Mouse (Mus musculus) myocyte (in vitro differentiated cells): Measurements from ENCODE around the gene Olfr1359. TPM values are rescaled to one million over a fixed set of nuclear protein-coding genes. Genes with fewer than 3 reads are reported as not detected.
"Not testable (repeated sequence)": the region's sequence is repeated elsewhere in the genome, so short reads cannot be mapped to it uniquely, and the experiment has no call there.

ENCODE experiments used
- H3K27me3 ChIP-seq: one replicate; pipeline ENCODE4 v1.6.1; 2011; ENCODE audit not compliant: control insufficient read depth, insufficient read depth, insufficient read length
- H3K36me3 ChIP-seq: one replicate; pipeline ENCODE4 v1.6.1; 2011; ENCODE audit not compliant: control insufficient read depth, insufficient read depth
- H3K4me2 ChIP-seq: one replicate; pipeline ENCODE4 v1.6.1; 2011; ENCODE audit warnings: low read depth, control low read depth
- H3K4me3 ChIP-seq: one replicate; pipeline ENCODE4 v1.5.1; 2011; ENCODE audit warnings: mild to moderate bottlenecking, control low read depth, moderate library complexity
- H3K79me2 ChIP-seq: one replicate; pipeline ENCODE4 v1.6.1; 2011; ENCODE audit not compliant: control insufficient read depth, insufficient read depth
- H3ac ChIP-seq: one replicate; pipeline ENCODE4 v1.6.1; 2011; ENCODE audit not compliant: control insufficient read depth, insufficient read length
- CEBPB ChIP-seq: IDR thresholded peaks from 2 replicates; pipeline ENCODE4 v1.6.1; 2011; ENCODE audit warnings: mild to moderate bottlenecking, moderate library complexity; ENCODE audit not compliant: poor library complexity, insufficient read depth, severe bottlenecking
- E2F4 ChIP-seq: IDR thresholded peaks from one replicate; pipeline ENCODE4 v1.6.1; 2011; ENCODE audit warnings: mild to moderate bottlenecking, control low read depth, moderate library complexity; ENCODE audit not compliant: insufficient read depth
- MAX ChIP-seq: IDR thresholded peaks from one replicate; pipeline ENCODE4 v1.6.1; 2011; ENCODE audit warnings: low read depth, mild to moderate bottlenecking, control low read depth
- MYOD1 ChIP-seq, 3 experiments: IDR thresholded peaks; one replicate each; pipeline ENCODE4 v1.6.1; 2011; ENCODE audit warnings: control low read depth in 2 of 3, low read depth in 2 of 3, mild to moderate bottlenecking in 2 of 3, moderate library complexity in 1 of 3; ENCODE audit not compliant: insufficient read length in 2 of 3, control insufficient read depth in 1 of 3
- MYOG ChIP-seq, 3 experiments: IDR thresholded peaks; one replicate each; pipeline ENCODE4 v1.6.1; 2011; ENCODE audit warnings: control low read depth in 2 of 3, low read depth in 2 of 3, mild to moderate bottlenecking in 2 of 3; ENCODE audit not compliant: insufficient read length in 2 of 3, control insufficient read depth in 1 of 3, insufficient read depth in 1 of 3
- POLR2A ChIP-seq: IDR thresholded peaks from one replicate; pipeline ENCODE4 v1.6.1; 2011; ENCODE audit warnings: low read depth, mild to moderate bottlenecking, control low read depth, moderate library complexity; ENCODE audit not compliant: insufficient read length
- POLR2AphosphoS2 ChIP-seq: IDR thresholded peaks from one replicate; pipeline ENCODE4 v1.6.1; 2011; ENCODE audit warnings: low read depth, control low read depth; ENCODE audit not compliant: insufficient read length
- REST ChIP-seq: IDR thresholded peaks from one replicate; pipeline ENCODE4 v1.6.1; 2011; ENCODE audit warnings: mild to moderate bottlenecking, control low read depth, moderate library complexity; ENCODE audit not compliant: insufficient read depth, insufficient read length
- SRF ChIP-seq: IDR thresholded peaks from one replicate; pipeline ENCODE4 v1.6.1; 2011; ENCODE audit warnings: low read depth; ENCODE audit not compliant: control insufficient read depth, insufficient read length
- TCF12 ChIP-seq: IDR thresholded peaks from one replicate; pipeline ENCODE4 v1.6.1; 2011; ENCODE audit warnings: mild to moderate bottlenecking, control low read depth; ENCODE audit not compliant: poor library complexity, insufficient read depth, severe bottlenecking
- TCF3 ChIP-seq: IDR thresholded peaks from one replicate; pipeline ENCODE4 v1.6.1; 2011; ENCODE audit warnings: low read depth, control low read depth; ENCODE audit not compliant: insufficient read length
- USF1 ChIP-seq: IDR thresholded peaks from one replicate; pipeline ENCODE4 v1.6.1; 2011; ENCODE audit warnings: low read depth, mild to moderate bottlenecking, control low read depth, moderate library complexity
- polyA plus RNA-seq: library from polyadenylated mRNA; unstranded; fragments of >200 nt; fragmentation: generic; extraction: Trizol; gene quantifications from one replicate; pipeline ENCODE4 v1.2.1, GENCODE M21; 2012; ENCODE audit warnings: missing spikeins

Olfr1359 gene
- polyA plus RNA-seq, 1 experiment: not detected

- Histone ChIP-seq H3K4me2 (peak overlapping the region; percentile 97), H3K4me3 (peak overlapping the region; percentile 37), H3K79me2 (no peaks in the 10 kb centered on the region), H3K27me3 (no peaks in the 10 kb centered on the region), H3ac (peak overlapping the region; percentile 47), H3K36me3 (no peaks in the 10 kb centered on the region)
- no peak for TF ChIP-seq MYOD1 (IDR thresholded peaks at IDR 0.05; ENCODE audit: control insufficient read depth in 1 of 3, insufficient read length in 2 of 3, low read depth in 2 of 3)
- no peak for TF ChIP-seq REST
- no peak for TF ChIP-seq E2F4
- no peak for TF ChIP-seq POLR2A
- TF ChIP-seq USF1: no peak
- TF ChIP-seq SRF: no peak
- TF ChIP-seq MYOG (IDR thresholded peaks at IDR 0.05; ENCODE audit: control insufficient read depth in 1 of 3, insufficient read depth in 1 of 3, insufficient read length in 2 of 3, low read depth in 2 of 3): no peak
- TF ChIP-seq POLR2AphosphoS2: no peak
Measured at GRCm38 (mm10) chr13:21734010-21734905, 36.3 kb downstream of the Olfr1359 start.

GRCm38 (mm10) chr13:21734906-21735767 is 37.2 kb downstream of the Olfr1359 start, which contains the start of gene Hist1h4j:
Gene Hist1h4j (plus strand): TSS chr13:21735064.
- H3K4me2 ChIP-seq: peak within 1 kb of the TSS; percentile 97
- H3K79me2 ChIP-seq, H3K27me3 ChIP-seq, H3K36me3 ChIP-seq: not testable (repeated sequence)
- H3K4me3 ChIP-seq: peak within 1 kb of the TSS; percentile 37
- TF ChIP-seq POLR2A (peak; percentile 84), POLR2AphosphoS2 (peak; percentile 96), E2F4 (peak; percentile 42)
- peak within 1 kb of the TSS; percentile 47 for H3ac ChIP-seq

- Histone ChIP-seq H3K36me3 (no peaks in the 10 kb centered on the region), H3K27me3 (no peaks in the 10 kb centered on the region), H3K4me3 (no peak overlapping the region), H3K4me2 (no peak overlapping the region), H3K79me2 (peaks cover 28% of the 10 kb centered on the region), H3ac (no peak overlapping the region)
- TF ChIP-seq REST: no peak
- TF ChIP-seq MYOD1 (IDR thresholded peaks at IDR 0.05; ENCODE audit: control insufficient read depth in 1 of 3, insufficient read length in 2 of 3, low read depth in 2 of 3): no peak
- TF ChIP-seq MAX: no peak
- no peak for TF ChIP-seq TCF12
- no peak for TF ChIP-seq SRF
- no peak for TF ChIP-seq E2F4
- TF ChIP-seq CEBPB: no peak
- TF ChIP-seq TCF3: no peak
- no peak for TF ChIP-seq USF1
- TF ChIP-seq MYOG (IDR thresholded peaks at IDR 0.05; ENCODE audit: control insufficient read depth in 1 of 3, insufficient read depth in 1 of 3, insufficient read length in 2 of 3, low read depth in 2 of 3): no peak
Measured at GRCm38 (mm10) chr13:21745006-21745405, 47.1 kb downstream of the Olfr1359 start.

GRCm38 (mm10) chr13:21749387-21750158 is 51.7 kb downstream of the Olfr1359 start:
- peak overlapping the region; percentile 43 for H3K4me3 ChIP-seq
- no peak for TF ChIP-seq REST
- TF ChIP-seq POLR2A: peak; percentile 11
- peak; percentile 81 for TF ChIP-seq POLR2AphosphoS2
- peak overlapping the region; percentile 82 for H3K4me2 ChIP-seq
- H3ac ChIP-seq: no peak overlapping the region
- H3K27me3 ChIP-seq: no peaks in the 10 kb centered on the region
- H3K79me2 ChIP-seq: peaks cover 28% of the 10 kb centered on the region
- no peaks in the 10 kb centered on the region for H3K36me3 ChIP-seq
